Mouse (Mus musculus): ENCODE data around the gene Cracr2a. TPM values are rescaled to one million over a fixed set of nuclear protein-coding genes. Genes with fewer than 3 reads are reported as not detected.

Cracr2a gene
- total and polyA plus RNA-seq, 3 experiments = 1.0 to 3.0 (median 1.9) TPM

GRCm38 (mm10) chr6:127625135-127625534 lies 64.0 kb downstream of the Cracr2a start:
- DNase-seq = peak; percentile 45

GRCm38 (mm10) chr6:127627453-127627852 lies 66.3 kb downstream of the Cracr2a start:
- DNase-seq = no peak

DNA sequence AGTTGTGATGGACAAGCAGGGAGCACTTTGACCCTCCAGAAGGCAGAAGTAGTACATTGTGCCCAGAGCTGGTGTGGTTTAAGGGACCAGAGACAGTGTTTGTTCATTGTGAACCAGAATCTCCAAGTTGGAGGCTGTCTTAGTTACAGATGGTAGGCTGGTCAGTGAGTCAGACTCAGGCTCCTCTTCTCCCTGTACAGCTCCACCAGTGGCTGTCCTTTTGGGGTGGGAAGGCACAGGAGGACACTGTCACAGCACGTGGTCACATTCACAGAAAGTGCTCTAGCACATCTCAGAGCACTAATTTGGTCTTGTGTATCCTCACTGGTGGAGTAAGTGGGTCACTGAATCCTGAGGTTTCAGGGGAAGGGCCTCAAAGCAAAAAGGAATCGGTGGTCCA lies 68.1 kb downstream of the Cracr2a start:
- DNase-seq = no peak

- no peak for DNase-seq
Observed at GRCm38 (mm10) chr6:127634858-127635257, 73.7 kb downstream of the Cracr2a start.

- DNase-seq = no peak
Observed at GRCm38 (mm10) chr6:127635462-127636189, 74.5 kb downstream of the Cracr2a start.

DNA sequence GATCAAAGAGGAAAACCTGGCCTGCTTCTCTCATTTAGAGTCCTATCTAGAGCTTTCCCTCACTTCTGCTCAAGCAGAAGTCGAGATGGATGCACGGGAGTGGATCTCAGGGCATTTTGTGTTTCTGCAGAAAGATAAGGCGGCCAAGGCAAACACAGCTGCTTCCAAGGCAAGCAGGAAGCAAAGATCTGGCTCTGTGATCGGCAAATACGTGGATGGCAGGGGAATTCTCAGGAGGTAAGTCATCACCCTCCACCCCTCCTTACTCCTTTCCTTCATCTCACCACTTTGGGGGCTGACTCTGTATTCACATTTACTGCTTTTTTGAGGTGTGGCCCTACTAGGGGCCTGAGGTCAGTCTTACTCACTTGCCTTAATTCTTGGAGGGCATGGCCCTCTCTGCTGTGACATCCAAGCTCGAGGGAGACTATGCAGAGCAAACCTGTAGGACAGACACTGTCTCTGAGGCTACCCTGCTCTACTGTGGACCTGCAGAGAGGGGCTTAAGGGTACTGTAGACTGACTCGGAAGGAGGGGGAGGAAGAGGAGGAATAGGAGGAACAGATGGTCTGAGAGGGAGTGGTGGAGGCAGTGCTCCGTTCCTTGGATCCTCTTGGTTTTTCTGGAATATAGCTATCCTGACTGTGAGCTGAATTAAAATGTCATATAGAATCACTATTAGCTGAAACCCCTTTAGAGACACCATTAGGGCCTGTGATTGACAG lies 80.1 kb downstream of the Cracr2a start:
- no peak for DNase-seq

DNA sequence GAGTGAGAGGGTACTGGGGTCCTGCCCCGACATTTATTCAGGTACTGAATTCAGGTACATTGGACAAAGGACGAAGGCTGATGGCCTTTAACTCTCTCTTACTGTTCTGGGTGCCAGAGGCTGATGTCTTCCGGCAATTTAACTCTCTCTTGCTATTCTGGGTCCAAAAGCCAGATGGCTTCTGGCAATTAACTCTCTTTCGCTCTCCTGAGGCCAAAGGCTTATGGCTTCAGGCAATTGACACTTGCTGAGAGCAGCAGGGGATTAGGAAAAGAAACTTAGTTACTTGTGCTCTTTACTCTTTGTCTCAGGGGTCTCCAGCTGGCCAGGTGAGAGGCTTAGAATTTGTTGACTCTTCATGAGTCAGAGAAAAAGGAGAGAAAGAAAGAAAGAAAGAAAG lies 94.8 kb downstream of the Cracr2a start:
- DNase-seq = no peak

GRCm38 (mm10) chr6:127657152-127657551 lies 96.0 kb downstream of the Cracr2a start:
- DNase-seq = peak; percentile 32

GRCm38 (mm10) chr6:127659472-127659871 lies 98.3 kb downstream of the Cracr2a start:
- DNase-seq = no peak

DNA sequence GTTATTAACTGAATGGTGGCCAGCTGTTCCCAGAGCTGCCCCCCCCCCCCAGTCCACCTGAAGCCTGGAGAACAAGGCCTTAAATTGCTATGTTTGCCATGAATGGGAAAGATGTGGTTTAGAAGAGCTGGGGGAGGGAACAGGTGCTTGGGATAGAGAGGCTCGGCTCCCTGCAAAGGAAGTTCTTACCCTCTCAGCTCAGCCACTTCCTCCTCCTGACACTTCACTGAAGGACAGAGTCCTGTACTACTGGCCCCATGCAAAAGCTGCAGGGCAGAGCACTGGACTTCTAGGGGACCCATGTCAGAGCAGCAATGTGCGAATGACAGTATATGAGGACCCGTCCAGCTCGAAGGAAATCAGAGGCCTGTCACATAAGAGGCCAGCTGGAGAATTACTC lies 98.8 kb downstream of the Cracr2a start:
- DNase-seq = no peak

GRCm38 (mm10) chr6:127661717-127662292 lies 100.7 kb downstream of the Cracr2a start:
- no peak for DNase-seq

- no peak for DNase-seq
Observed at GRCm38 (mm10) chr6:127663263-127663662, 102.1 kb downstream of the Cracr2a start.

DNA sequence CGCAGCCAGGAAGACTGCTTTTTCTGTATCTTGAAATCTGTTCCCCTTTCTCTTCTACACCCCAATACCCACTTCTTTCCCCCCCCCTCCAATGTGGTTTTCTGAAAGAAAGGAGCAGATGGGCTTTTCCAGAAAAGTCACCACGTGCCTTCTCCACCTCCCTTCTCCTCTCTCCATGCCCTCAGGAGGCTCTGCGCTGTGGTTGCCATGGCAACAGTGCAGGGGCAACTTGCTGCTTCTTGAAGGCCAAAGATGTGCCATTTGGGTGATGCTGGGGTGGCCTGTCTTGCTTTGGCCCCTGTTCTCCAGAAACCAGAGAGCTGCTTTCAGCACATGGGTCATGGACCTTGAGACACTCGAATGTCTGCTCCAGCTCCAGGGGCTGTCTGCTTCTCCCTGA lies 108.2 kb downstream of the Cracr2a start:
- DNase-seq = no peak

DNA sequence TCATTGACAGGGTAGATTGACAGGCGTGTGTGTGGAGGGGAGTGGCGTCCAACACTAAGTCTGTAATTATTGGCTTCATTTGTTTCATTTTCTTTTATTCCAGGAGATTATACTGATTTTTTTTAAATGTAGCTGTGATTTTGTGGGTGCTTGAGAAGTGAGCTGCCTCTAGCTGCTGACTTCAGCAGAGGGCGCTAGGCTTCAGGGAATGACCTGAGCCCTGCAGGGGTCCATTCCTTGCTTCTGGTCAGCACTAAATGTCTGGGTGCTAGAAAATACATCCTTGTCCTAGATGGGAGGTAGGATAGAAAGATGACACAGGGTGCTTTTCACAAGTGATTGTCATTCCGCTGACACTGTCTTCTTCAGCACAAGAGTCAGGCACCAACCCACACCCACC lies 108.9 kb downstream of the Cracr2a start:
- no peak for DNase-seq

GRCm38 (mm10) chr6:127672071-127672470 lies 110.9 kb downstream of the Cracr2a start:
- DNase-seq = peak; percentile 85

DNA sequence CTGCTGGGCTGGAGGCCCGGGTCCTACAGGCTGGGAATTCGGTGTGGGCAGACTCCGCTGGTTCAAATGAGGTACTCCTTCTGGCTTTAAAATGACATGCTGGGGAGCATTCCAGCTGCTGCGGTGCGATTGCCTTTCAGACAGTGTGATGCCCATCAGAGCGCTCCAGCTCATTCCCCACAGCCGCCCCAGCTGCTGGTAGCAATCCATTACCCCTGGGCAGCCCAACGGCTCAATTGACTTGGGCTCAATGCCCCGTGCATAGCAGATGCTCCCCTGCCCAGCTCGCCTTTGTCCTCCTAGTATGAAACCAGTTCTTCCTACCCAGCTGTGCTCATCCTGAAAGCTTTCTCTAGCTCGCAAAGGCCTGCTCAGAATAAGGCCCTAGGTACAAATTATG lies 115.7 kb downstream of the Cracr2a start:
- no peak for DNase-seq

DNA sequence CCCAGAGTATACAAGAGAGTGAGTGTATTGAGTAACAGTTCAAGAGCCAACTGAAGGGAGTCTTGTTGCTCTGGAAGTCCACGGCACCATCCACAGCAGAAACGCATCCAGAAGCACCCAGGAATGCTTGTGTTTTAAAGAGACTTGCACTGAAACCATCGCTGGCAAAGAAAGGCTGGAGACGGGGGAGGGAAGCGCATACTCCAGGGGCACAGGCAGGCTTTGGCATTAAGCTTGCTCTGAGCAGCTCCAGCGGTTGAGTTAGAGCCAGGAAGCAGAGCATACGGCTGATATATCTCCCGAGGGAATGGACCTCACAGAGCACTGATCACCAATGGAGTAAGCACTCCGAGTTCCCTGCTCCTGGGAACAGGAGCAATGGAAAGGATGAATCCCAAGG lies 117.2 kb downstream of the Cracr2a start:
- DNase-seq = no peak

- DNase-seq = no peak
Observed at GRCm38 (mm10) chr6:127678998-127679397, 117.9 kb downstream of the Cracr2a start.

DNA sequence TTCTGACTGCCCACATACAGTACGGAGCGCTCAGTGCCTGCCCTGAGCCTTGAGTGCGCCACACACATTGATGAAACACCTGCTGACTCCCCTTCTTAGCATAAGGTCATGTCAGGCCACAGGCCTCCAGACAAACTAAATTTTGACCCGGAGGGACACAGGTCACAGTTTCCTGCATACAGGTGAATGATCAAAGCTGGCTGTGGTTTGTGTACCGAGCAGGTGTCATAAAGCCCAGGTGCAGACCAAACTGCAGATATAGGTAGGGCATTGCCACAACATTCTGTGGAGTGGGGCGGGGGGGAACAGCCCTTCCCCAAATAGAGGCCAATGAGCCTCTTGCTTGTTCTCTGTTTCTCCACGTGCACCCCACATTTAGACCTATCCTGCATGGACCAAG lies 119.6 kb downstream of the Cracr2a start:
- no peak for DNase-seq

GRCm38 (mm10) chr6:127683561-127683960 lies 122.4 kb downstream of the Cracr2a start:
- peak; percentile 61 for DNase-seq

DNA sequence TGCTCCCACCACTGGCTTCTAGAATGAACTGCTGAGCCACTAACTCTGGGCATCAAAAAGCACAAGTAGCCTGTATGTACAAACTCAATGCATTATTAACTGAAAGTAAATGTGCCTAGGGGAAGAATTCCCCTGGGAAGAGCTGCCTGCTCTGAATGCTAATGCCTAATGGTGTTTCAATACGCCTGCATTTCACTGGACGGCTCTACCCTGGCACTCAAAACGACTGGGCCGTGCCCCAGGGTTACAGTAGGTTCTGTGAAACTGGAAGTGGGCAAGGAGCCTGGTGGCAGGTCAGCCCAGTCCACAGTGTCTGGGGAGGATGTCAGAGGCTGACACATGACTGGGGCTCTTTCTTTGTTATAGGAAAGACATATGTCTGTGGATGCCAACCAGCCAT lies 123.8 kb downstream of the Cracr2a start:
- DNase-seq = peak; percentile 50

DNA sequence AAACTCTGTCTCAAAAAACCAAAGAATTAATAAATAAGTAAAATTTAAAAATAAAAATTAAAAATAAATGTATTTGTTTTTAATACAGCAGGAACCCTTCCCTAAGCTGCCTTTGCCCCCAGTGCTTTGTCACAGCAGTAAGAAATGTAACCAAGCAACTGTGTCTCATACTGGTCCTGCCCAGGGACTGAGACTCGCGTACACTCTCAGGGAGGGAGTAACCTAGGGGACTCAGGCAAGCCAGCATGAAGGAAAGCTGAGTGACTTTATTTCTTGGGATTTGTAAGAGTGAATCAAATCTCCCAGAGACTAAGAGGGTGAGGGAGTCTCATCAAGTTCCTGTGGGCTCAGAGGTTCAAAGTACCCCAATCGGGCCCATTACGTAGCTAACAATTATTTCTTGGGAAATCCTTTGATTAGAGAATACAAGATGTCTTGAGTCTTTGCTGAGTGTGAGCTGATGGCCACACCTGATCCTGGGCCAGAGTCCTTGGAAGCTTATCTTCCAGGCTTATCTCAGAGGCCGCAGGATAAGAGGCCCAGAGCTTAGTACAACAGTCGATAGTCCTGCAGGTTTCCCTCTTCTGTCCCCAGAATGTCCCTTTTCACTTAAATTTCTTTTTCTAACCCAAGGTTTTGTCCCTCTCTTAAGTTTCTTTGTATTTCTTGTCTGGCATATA lies 126.2 kb downstream of the Cracr2a start:
- no peak for DNase-seq

- DNase-seq = no peak
Observed at GRCm38 (mm10) chr6:127692298-127692697, 131.2 kb downstream of the Cracr2a start.

Data from adrenal gland, adult 2 months (tissue).